Mouse (Mus musculus) frontal cortex, postnatal 14 days (tissue): ENCODE measurements around the gene Diaph3.
"Not testable (repeated sequence)": the region's sequence is repeated elsewhere in the genome, so short reads cannot be mapped to it uniquely, and the experiment has no call there.

Source experiments
- DNase-seq, 2 experiments: peaks; one replicate each; pipeline ENCODE4 v3.0.0; 2022; ENCODE audit warnings: low spot score in 2 of 2

Gene Diaph3

GRCm38 (mm10) chr14:87140963-87141486, at the start of gene Diaph3:
Gene Diaph3 (minus strand): TSS chr14:87141235.
- peak; percentile 89 to 94 for DNase-seq

- DNase-seq: no peak
Observed at GRCm38 (mm10) chr14:87190685-87191084, 49.6 kb upstream of the Diaph3 start.

GRCm38 (mm10) chr14:87171577-87171976, 30.5 kb upstream of the Diaph3 start:
- DNase-seq: no peak

DNA sequence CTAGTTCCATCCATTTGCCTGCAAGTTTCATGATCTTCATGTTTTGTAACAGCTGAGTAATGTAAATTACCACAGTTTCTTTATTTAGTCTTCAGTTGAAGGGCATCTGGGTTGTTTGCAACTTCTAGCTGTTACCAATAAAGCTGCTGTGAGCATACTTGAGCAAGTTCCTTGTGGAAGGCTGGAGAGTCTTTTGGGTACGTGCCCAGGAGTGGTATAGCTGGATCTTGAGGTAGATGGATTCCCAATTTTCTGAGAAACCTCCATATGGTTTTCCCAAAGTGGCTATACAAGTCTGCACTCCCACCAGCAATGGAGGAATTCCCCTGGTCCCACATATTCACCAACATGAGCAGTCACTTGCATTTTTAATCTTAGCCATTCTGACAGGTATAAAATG, 28.1 kb upstream of the Diaph3 start:
- no peak for DNase-seq

GRCm38 (mm10) chr14:87155621-87156238, 14.7 kb upstream of the Diaph3 start:
- DNase-seq: no peak

GRCm38 (mm10) chr14:87149684-87150083, 8.6 kb upstream of the Diaph3 start:
- no peak for DNase-seq

GRCm38 (mm10) chr14:87146704-87147103, 5.7 kb upstream of the Diaph3 start:
- no peak for DNase-seq

- DNase-seq: no peak
Observed at GRCm38 (mm10) chr14:87145351-87145750, 4.3 kb upstream of the Diaph3 start.

GRCm38 (mm10) chr14:87141777-87142176, 742 bp upstream of the Diaph3 start:
- DNase-seq: no peak

GRCm38 (mm10) chr14:87140327-87140962, 590 bp downstream of the Diaph3 start:
- no peak for DNase-seq

- DNase-seq: no peak
Observed at GRCm38 (mm10) chr14:87126076-87126639, 14.9 kb downstream of the Diaph3 start.

DNA sequence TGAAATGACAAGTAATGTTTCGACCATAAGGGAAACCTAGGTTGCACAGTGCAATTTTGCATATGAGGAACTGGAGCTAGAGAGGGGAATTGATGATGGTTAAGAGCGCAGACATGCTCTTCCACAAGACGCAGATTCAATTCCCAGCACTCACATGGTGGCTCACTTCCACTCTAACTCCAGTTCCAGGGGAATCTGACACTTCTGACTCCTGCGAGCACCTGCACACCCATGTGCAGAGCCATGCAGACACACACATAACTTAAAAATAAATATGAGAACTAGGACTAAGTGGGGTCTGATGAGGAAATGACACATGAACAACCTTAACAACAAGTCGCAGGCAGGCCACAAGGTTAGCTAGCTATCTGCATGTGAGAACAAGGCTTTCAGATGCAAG, 15.5 kb downstream of the Diaph3 start:
- DNase-seq: no peak

DNA sequence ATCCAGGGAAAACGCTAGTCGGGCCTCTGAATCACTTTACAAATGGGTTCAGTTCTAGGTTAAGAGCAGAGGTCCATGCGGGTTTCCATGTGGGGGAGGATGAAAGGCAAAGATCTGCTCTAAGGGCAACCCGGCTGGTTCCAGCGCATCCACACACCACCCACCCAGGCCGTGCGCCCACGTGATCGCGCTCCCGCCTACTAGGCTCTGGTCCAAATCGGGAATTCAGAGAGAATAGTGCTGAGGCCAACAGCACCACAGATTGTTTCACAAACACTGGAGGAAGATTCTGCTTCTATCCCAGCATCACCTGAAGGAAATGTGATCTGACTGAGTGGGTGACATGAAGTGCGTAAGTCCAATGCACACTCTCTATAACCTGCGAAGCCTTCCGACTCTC, 17.9 kb downstream of the Diaph3 start:
- DNase-seq: no peak

DNA sequence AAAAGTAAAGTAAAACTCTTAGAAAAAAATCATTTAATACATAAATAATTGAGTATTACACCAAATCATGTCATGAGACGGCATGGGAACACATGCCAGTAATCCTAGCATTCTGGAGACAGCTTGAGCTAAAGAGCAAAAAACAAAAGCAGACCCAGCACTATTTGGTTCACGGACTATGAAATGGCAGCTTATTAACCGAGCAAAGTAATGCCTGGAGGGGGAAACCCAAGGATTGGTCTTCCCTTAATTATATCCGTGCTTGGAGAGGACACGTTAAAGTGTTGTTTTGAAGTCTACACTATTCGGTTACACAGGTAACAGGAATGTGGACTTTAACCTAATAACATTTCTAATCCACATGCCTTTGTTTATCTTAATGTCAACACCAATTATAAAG, 19.2 kb downstream of the Diaph3 start:
- DNase-seq: no peak

GRCm38 (mm10) chr14:87110634-87111033, 30.4 kb downstream of the Diaph3 start:
- DNase-seq: no peak

DNA sequence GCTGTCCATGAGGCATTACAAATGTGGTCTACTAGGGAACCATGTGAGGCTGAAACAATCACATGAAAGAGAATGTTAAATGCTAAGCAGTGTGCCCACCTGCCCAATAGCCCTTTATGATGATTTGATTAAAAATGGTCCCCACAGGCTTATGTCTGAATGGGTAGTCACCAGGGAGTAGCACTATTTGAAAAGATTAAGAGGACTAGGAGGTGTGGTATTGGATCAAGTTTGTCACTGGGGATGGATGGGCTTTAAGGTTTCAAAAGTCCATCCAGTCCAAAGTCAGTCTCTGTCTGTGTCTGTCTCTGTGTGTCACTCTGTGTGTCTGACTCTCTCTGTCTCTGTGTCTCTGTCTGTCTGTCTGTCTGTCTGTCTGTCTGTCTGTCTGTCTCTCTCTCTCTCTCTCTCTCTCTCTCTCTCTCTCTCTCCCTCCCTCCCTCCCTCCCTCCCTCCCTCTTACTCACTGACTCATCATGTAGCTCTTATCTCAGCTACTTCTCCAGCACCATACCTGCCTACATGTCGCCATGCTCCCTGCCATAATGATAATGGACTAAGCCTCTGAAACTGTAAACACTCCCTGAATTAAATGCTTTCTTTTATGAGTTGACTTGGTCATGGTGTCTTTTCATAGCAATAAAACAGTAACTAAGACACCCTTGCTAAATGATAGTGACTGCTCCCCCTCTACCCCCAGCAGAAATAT, 41.5 kb downstream of the Diaph3 start:
- no peak for DNase-seq

DNA sequence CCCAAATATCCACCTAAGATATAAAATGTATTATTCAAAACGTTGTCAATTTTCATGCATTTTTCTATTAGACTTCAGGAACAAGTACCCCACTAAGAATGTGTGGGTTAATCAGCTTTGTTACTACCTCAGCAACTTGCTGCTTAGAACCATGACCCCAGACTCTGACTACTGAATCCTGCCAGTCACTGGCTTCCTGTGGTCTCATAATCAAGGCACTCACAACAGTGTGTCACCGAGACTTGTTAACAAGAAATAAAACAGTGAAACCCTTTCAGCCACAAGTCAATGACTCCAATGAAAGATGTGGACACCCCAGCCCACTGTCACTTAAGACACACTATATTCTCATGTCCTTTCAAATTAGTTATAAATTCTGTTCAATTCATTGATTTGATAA, 42.9 kb downstream of the Diaph3 start:
- no peak for DNase-seq

GRCm38 (mm10) chr14:87091522-87091921, 49.5 kb downstream of the Diaph3 start:
- no peak for DNase-seq

DNA sequence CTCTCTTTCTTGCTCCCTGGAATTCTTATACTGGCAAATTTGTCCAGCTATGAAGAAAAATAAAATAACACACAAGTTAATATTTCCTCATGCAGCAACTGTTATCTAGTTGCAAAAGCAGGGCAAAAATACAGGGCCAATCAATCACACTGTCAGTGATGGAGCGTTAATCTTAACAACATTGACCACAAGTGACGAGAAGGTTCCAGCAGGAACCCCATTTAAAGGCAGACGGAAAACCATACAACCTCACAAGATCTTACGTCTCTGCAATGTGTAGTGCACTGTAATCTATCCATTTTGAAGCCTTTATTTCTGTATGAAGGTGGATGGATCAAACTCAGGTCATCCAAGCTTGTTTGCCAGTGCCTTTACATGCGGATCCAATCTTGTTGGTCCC, 49.9 kb downstream of the Diaph3 start:
- DNase-seq: no peak

GRCm38 (mm10) chr14:87088928-87089327, 52.1 kb downstream of the Diaph3 start:
- no peak for DNase-seq

DNA sequence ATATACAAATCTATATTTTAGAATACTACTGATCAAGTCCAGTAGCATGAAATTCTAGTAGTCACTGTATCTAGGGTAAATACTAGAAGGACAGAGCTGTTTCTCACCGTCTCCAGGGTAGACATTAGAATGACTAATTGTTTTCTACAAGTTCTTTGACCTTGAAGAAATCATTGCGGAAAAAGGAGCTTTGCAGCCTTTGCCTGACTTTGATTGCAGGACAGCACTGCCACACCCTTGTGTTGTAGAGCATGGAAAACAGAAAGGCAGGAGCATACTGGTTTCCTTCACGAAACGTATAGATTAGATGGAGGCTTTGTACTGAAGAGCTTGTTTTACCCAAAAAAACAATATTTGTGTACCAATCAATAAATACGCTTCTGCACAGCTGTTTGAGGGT, 52.6 kb downstream of the Diaph3 start:
- no peak for DNase-seq

GRCm38 (mm10) chr14:87087996-87088395, 53.0 kb downstream of the Diaph3 start:
- no peak for DNase-seq

DNA sequence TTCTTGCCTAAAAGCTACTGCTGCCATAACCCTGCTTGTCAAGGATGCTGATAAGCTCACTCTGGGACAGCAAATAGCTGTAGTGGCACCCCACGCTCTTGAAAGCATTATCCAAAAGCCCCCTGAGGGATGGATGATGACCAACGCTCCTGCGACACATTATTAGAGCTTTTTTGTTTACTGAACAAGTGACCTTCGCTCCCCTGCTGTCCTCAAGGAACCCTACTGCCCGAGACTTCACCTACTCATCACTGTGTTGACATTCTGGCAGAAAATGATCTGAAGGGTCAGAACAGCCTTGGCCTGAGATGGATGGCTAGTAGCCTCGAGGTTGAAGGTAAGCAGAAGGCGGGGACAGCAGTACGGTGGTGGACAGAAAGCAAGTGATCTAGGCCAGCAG, 56.1 kb downstream of the Diaph3 start:
- DNase-seq: not testable (repeated sequence)
